Mouse (Mus musculus) c-Kit-positive CD71-positive TER-119-positive erythroid progenitor cells, embryonic 14.5 days (primary cell): Measurements from ENCODE around the gene Ubr4.
"Not testable (repeated sequence)": the region's sequence is repeated elsewhere in the genome, so short reads cannot be mapped to it uniquely, and the experiment has no call there.

Experiments used
- DNase-seq: peaks from one replicate; pipeline ENCODE4 v3.0.0-alpha.2; 2013; ENCODE audit warnings: low spot score

The Ubr4 gene

DNA sequence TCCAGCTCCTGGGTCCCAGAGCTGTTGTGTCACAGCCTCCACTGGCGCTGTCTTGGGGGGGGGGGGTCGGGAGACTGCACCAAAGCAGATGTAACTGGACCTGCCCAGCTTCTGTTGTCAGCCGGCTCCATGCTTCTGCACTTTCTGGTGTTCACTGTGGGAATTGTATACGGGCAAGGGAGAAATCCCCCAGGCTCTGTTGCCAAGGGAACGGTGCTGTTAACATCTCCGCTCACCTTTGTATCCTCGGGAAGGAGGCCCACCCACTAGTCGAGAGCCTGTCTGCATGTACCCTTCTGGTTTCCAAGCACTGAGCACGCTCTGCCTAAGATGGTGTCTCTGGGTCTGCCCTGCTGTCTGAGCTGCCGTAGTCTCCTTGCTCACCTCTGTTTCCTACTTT is 134.7 kb downstream of the Ubr4 start:
- no peak for DNase-seq

DNA sequence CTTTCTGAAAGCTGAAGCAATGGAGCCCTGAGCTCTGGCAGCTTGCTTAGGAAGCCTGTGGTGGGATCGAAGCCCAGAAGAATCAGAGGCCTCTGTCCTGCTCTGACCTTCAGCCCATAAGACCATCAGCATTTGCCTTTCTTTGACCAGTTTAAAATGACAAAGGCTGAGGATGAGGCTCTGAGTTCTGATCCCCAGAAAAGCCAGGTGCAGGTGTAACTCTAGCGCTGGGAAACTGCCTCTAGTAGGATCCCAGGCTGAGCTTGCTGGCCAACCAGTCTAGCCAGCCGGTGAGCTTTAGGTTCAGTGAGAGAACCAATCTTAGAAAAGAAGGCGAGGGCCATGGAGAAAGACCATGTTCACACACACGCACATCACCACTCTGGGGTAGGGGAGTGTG is 135.9 kb downstream of the Ubr4 start:
- DNase-seq: no peak

DNA sequence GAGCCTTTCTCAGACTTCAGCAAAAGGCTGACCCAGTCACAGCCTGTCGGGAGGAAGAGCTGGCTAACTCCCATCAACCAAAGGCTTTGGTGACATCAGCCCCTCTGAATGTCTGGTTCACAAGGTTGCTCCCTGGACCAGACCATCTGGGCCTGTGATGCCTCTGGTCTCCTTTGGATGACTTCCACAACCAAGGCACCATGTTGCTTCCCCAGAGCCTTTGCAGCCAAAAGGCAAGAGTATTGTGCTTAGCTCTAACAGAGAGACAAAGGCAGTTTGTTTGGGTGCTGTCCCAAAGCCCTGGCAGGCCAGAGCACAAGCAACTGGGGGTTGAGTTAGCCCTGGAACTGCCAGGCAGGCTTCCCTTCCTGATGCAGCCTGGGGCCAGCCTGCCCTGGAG is 137.5 kb downstream of the Ubr4 start:
- no peak for DNase-seq

DNA sequence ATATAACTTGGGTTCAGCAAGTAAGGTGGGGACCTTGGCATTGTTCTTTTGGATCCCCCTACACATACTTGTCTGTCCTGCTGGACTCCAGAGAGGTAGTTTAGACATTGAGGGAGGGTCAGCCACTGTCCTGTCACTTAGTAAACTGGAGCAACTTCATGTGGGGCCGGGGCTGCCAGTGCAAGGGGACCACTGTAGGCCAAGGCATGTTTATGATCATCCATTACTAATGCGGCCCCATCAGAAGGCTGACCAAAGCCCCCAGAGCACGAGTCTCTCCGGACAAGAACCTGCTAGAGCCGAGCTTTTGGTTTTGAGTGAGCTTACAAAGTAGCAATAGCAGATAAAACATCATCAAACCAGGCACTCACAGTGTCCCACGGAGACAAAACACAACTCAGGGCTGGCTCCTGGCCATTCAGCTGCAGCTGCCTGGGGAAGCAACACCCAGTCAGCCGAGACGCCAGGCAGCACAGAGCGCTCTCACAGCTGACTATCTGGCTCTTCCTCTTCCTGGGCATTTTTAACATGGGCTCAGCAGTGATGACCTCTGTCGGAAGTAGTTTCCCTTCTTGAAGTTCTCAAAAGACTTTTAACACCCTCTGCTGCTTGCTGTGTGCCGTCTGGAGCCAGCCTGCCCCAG is 138.1 kb downstream of the Ubr4 start:
- no peak for DNase-seq

DNA sequence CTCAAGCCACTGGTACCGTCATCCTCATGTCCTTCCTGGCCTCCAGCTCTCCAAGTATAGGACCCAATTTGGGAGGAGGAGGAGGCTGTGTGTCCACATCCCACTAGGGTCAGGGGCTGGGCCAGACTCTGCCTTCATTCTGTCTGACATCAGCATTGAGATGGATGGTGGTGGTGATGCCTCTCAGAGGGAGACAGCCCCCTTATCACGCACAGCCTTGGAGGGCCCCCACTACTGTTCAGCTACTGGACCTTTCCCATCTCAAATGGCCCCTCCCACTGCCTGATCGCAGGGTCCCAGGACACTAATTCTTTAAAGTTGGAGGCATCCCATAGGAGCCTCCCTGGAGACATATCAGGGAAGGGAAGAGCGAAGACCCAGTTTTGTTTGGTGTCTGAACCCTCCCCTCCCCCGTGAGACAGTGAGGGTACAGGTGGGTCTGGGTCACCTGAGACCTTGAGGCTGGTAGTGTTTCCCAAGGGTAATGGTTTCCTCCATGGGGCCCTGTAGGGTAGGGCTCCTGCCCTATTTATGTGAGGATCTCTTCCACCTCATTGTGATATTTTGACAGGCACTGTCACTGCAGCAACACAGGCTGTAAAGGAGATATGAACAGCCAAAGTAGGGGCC is 139.2 kb downstream of the Ubr4 start:
- no peak for DNase-seq

DNA sequence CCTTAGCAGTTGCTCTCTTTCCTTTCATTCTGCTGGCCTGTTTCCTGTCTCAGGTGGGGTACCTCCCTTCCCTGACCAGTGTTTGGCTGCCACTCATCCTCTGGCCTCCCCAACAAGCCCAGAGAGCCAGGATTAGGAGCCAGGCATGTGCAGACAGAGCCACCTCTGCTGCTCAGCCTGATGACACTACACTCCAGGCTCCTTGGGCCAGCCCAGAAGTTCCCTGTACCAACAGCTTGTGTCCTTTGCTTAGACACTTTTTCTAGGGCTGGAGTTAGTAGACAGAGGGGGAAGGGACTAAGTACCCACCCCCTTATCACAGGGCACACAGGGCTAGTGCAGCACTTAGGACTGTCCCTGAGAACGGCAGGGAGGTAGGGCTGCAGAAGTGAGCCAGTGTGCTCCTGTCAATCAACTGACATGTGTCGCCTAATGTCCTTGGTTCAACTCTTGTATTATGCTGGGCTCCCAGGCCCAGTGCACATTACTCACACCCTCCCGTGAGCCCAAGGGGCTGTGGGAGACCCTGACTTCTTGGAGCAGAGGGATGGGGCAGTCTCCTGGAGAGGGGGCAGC is 139.9 kb downstream of the Ubr4 start:
- DNase-seq: no peak

DNA sequence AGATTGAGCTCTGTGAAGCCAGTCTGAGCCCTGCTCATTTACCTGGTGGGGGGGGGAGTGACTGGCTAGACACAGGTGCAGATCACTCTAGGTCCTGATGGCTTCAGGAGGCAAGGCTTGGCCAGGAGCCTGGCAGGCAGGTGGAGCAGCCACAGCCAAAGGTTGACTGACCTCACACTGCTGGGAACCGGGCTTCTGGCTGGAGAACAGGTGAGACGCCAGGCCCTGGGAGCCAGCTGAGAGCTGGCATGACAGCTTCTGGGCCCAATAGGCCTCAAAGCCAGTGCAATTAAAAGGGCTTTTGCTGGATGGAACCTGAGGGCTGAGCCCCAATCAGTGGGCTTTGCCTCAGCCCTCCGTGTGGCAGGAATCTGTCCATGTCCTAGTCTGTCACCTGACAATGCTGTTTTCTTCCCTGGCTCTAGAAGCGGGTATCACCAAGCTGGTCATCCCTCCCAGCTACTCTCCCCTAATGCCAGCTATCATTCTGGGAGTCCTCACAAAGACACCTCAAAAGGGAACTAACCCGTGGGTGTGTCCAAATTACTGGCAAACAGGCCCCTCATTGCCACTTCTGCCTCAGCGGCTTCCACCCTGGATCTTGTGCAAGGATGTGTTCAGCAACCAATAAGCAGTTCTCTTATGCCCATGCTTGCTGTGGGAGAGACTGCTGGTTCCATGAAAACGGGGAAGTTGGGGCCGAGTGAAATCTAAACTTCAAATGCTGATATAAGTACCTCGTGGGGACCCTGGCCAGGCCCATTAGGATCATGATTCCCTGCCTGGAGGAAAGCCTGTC is 141.0 kb downstream of the Ubr4 start:
- DNase-seq: no peak

DNA sequence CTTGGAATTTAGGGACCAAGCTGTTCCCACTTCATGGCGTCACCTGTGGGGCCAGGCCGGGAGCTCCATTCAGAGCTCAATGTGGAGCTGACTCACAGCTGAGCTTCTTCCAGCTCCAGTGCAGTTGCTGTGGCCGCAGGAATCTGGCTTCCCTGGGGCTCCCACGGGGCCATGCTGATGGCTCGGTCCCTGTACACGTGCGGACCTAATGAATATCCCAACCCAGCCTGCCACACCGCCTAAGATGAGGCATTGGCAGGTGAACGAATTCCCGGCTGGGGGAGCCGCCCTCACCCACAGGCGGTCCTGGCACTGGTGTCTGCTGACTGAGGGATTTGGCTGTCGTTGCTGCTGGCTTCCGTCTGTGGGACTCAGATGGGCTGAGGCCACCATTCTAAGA is 148.4 kb downstream of the Ubr4 start:
- no peak for DNase-seq

DNA sequence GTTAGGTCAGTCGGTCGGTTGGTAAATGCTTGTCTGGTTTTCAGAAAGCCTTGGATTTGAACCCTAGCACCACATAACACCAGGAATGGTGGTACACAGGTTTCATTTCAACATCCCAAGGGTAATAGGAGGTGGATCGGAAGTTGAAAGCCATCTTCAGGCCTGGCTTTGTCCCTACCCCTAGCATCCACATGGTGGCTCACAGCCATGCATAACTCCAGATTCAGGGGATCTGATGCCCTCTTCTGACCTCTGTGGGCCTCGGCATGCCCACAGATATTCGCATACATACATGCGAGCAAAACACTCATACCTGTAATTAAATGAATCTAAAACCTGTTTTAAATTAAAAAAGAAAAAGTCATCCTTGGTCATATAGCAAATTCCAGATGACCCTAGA is 149.3 kb downstream of the Ubr4 start:
- DNase-seq: no peak

DNA sequence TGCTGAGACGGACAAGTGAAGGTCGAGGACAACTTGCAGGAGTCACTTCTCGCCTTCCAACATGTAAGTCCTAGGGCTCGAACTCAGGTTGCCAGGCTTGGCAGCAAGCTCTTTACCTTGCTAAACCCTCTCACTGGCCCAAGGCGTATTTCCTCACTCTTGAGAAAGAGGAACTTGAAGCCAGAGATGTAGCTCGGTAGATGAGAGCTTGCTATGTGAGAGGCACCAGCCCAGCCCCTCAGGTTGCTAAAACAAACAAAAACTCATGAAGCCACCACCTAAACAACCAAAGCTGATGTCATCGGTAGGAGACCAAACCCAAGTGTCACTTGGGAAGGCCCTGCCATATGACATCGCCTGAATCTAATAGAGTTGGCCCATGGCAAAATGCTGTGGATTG is 151.5 kb downstream of the Ubr4 start:
- no peak for DNase-seq

DNA sequence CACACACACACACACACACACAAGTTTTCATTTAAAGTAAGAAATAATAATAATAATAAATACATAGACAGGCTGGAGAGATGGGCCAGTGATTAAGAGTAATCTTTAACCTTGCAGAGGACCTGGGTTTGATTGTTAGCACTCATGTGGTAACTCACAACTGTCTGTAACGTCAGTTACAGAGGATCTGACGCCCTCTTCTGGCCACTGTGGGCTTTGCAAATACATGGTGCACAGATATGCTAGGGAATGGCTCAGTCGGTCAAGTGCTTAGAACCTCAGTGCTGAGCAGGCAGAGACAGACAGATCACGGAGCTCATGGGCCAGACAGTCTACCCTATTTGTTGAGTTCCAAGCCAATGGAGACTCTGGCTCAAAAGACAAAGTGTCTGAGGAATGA is 153.3 kb downstream of the Ubr4 start:
- no peak for DNase-seq

DNA sequence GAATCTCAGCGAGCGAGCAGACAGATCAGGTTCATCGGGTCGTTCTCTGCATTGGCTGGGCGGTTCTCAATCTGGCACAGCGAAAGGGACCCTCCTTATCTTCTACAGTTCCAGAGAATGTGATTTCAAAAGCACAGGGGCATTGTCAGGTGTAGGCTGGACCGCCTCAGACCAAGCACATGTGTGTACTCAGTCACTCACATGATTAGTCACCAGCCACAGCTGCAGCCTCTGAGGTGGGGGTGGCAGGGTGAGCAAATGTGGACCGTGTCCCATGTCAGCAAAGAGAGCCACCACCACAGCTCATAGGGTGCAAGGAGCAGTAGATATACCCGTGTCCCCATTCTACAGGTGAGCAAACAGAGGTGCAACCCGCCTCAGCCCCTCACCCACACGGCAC is 154.3 kb downstream of the Ubr4 start:
- DNase-seq: no peak

DNA sequence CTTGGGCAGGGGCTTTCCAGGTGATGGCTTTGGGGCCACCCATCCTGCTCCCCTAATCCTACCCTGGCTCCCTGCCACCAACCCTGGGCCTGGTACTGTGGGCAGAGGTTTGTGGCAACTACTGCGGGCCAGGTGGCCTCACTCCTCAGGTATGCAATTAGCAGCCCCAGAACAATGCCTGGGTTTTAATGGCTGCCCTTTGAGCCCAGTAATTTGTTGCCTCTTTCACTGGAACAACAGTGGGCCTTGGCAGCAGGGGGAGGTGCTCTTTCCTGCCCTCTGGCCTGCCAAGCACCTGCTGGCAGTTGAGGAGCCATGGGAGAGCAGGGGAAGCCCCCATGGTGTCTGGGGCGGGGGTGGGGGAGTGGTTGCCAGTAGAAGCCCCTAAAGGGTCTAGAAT is 156.7 kb downstream of the Ubr4 start:
- DNase-seq: no peak

DNA sequence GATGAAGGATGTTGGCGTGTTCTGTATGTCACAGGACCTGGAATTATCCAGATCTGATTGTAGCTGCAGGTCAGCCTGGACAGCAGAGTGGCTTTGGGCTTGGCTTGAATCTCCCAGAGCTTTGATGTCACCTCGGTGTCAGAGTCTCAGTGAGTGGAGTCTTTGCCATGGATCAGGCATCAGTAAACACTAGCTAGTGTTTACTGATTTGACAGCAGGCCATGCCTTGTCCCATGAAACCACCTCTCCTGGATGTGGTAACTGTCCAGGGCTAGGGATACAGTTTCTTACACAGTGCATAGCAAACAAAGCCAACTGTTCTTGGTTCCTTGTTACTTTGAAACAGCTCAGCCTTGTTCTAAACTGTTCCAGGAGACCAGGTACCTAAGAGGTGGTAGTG is 159.1 kb downstream of the Ubr4 start:
- DNase-seq: no peak

DNA sequence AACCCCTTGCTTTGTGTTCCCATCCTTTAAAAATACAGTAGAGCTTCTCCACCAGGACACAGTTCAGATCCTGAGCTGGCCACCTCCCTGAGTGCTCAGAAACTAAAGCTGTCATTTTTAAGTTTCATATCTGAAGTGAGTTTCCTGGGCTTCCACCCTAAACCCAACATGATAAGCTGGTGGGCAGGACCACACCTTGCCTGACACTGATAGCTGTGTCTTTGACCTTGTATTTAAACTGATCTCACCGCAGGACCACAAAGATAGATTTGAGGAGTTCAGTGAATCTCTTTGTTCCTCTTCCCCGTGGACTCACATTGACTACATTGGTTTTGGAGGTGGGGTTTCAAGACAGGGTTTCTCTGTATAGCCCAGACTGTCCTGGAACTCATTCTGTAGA is 160.6 kb downstream of the Ubr4 start:
- no peak for DNase-seq

DNA sequence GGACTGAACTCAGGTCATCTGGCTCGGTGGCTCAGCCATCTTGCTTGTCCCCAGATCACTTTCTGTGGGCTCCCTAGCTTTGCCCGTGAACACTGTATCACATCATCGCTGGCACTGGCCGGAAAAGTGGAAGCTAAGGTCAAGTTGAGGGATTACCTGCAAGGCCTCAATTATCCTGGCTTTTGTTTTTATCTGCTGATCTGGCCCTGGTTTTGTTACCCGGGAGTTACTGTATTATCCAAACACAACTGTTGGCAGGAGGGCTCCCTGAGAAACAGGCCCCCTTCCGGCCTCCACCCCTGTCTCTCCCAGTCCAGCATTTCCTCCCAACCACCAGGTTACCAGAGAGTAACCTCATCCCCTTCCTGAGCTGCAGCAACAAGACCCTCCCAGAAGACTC is 166.8 kb downstream of the Ubr4 start:
- DNase-seq: no peak

DNA sequence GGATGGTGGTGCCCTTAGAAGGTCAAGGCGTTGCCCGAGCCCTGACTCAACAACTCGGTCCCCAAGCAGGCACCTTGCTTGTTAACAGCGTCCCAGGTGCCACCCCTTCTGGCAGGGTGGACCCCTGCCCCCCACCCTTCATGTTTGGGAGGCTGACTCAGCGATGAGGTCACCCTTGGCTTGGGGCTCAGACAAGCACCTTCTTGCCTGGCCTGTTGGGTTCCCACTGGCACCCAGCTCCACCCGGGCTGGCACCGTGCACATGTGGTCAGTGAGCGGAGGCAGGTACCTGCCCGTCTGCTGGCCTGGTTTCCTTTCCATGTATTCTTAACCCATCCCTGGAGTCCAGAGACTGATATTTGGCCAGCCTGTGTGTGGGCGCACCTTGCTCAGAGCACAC is 169.5 kb downstream of the Ubr4 start:
- no peak for DNase-seq

DNA sequence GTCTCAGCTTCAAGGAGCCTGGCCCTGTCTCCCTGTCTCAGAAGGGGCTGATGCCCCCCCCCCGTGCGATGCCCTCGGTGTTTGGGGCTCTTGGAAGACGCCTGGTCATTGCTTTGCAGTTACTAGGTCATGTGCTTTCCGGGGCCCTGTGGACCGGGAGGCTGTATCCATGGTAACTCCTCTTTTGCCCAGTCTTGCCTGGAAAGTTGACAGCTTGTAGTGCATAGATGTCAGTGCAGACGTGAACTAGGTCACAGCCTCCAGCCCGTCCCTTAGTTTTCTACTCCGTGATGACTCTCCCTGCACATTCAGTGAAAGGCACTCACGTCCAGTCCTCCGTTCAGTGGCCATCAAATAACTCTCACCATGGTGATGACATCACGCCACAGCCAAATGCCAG is 174.1 kb downstream of the Ubr4 start:
- DNase-seq: no peak

DNA sequence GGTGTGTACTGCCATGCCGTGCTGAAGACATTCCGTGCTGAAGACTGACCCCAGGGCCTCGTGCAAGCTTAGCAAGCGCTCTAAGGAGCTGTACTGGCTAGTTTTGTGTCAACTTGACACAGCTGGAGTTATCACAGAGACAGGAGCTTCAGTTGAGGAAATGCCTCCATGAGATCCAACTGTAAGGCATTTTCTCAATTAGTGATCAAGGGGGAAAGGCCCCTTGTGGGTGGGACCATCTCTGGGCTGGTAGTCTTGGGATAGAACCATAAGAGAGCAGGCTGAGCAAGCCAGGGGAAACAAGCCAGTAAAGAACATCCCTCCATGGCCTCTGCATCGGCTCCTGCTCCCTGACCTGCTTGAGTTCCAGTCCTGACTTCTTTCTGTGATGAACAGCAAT is 177.8 kb downstream of the Ubr4 start, which contains the start of gene Iffo2:
Gene Iffo2, plus strand, starts transcription at position 301 of the 400 bp plus-strand sequence.
- DNase-seq: not testable (repeated sequence)

DNA sequence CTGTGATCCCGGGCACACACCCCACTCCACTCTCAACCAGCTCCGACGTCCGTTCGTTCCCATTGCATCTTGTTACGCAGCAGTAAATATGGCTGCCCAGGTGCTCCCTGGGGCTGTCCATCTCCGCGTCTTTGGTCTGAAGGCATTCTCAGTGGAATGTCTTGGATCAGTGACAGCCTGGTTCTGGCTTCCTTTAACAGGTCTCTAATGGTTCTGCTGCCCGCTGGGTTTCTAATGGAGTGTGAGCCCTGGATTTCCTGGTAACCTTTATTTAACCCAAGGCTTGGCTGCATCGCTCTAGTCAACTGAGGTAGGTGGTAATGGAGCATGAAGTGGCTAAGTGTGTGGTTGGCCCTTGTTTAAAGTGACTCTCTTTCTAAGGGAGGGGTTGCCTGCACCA is 179.7 kb downstream of the Ubr4 start:
- no peak for DNase-seq

DNA sequence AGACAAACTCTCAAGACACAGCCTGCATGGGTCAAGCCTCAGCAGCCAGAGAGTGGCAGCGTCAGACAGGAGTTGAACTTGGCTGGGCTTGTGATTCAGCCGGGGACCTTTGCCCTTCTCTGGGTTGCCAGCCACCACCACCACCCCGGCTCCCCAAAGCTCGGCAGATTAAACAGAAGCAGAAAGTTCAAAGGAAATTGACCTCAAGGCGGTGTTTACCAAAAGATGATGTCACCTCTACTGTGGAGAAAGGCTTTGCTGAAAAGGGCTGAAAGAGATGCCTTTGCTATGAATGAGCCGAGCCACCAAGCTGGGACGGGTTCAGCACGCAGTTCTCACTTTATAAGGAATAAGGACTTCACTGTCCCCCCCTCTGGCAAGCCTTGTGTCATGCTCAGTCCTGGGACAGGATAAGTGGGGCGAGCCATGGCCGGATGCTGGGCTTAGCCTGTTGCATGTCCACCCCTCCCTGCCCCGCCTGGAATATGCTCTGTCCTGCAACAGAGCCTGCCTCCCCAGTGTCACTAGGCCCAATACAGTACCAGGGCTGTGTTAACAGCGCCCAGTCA is 182.8 kb downstream of the Ubr4 start:
- no peak for DNase-seq

DNA sequence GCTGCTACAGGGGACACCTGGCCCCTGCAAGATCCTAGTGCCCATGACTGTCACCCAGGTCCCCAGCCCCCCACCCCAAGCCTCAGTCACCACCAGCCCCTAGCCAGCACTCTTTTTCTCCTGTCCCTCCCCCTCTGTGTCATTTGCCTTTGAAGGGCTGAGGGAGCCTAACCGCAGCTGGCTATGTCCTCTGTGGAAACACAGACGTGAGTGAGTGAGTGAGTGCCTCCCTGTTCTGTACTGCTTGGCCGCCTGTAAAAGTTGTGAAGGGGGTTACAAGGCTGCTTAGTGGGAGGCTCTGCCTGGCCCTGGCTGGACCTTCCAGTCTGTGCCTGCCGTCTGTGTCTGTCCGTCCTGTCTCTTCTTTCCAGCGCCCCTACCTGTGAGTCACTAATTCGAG is 183.3 kb downstream of the Ubr4 start:
- no peak for DNase-seq

DNA sequence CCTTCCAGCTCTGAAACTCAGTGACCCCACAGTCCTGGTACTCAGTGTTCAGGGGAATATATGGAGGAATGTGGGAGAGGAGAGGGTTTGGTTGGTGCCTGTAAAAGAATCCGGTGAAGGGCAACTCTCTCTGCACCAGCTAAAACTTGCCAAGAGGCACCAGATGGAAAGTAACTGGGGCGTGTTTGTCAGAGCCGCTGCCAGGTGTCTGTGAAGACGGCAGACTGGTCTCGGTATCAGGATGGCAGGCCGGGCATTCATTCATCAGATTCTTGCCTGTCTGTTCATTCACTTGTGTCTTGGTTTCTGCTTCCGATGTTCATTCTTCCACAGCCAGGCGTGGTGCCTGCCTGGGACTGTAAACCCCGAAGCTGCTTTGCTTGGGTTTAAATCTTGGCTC is 184.3 kb downstream of the Ubr4 start:
- no peak for DNase-seq
